In genomic region chr14:48754080-48754720, GRCm38 (mm10) we compare ENCODE assay signal across 15 mouse cellular contexts.
DNase-seq lines count a peak whose midpoint lies in the region; ATAC-seq and TF ChIP-seq lines count a peak whose summit lies in the region.
"Had no signal": no experiment of that assay in that cellular context is flagged by ENCODE, and none has a peak within 500 bp of the region (broad histone marks: within the 10 kb centered on the region; RNA-seq: fewer than 3 reads in every experiment).

No protein-coding gene starts in this region.

- H3K27ac ChIP-seq in forebrain, embryonic 10.5 days: peak overlapping the region; percentile 84
- no peak overlapping the region for H3K27ac ChIP-seq in forebrain, postnatal 0 days (ENCODE audit: low read depth, low read length)
- peak overlapping the region; percentile 75; the same call in 1 of the 2 replicates for H3K27ac ChIP-seq in forebrain, embryonic 11.5 days (ENCODE audit: low read depth, low read length)
- H3K27ac ChIP-seq in midbrain, embryonic 11.5 days (ENCODE audit: low read depth, low read length): peak overlapping the region; percentile 92
- H3K27ac ChIP-seq in neural tube, embryonic 14.5 days (ENCODE audit: low read depth, low read length): no peak overlapping the region
- H3K27ac ChIP-seq: embryonic facial prominence, embryonic 12.5 days; liver, embryonic 14.5 days had no signal

- H3K9ac ChIP-seq in forebrain, postnatal 0 days: no peak overlapping the region
- H3K9ac ChIP-seq in forebrain, embryonic 11.5 days (ENCODE audit: low read length): peak overlapping the region; percentile 21; the same call in 1 of the 2 replicates
- peak overlapping the region; percentile 51; the same call in 1 of the 2 replicates for H3K9ac ChIP-seq in midbrain, embryonic 11.5 days (ENCODE audit: low read length)
- H3K9ac ChIP-seq in neural tube, embryonic 14.5 days (replicated peaks; ENCODE audit: low read depth, low read length): no peak overlapping the region
- H3K9ac ChIP-seq: embryonic facial prominence, embryonic 12.5 days; liver, embryonic 14.5 days had no signal

- no peaks in the 10 kb centered on the region for H3K36me3 ChIP-seq in forebrain, embryonic 10.5 days (replicated peaks)
- H3K36me3 ChIP-seq in forebrain, postnatal 0 days (ENCODE audit: insufficient read depth): no peaks in the 10 kb centered on the region
- no peaks in the 10 kb centered on the region for H3K36me3 ChIP-seq in forebrain, embryonic 11.5 days (ENCODE audit: control insufficient read depth, insufficient read depth, low read length)
- H3K36me3 ChIP-seq in midbrain, embryonic 11.5 days (ENCODE audit: control insufficient read depth, insufficient read depth, low read length): no peaks in the 10 kb centered on the region
- no peaks in the 10 kb centered on the region for H3K36me3 ChIP-seq in neural tube, embryonic 14.5 days (ENCODE audit: control insufficient read depth, insufficient read depth, low read length)
- H3K36me3 ChIP-seq: embryonic facial prominence, embryonic 12.5 days had no signal

- 7% methylated on average over 11 of the region's 11 CpGs for WGBS in forebrain, embryonic 10.5 days
- WGBS in forebrain, postnatal 0 days: 11% methylated on average over 11 of the region's 11 CpGs
- 6% methylated on average over 11 of the region's 11 CpGs for WGBS in forebrain, embryonic 11.5 days
- 10% methylated on average over 11 of the region's 11 CpGs for WGBS in midbrain, embryonic 11.5 days
- WGBS in neural tube, embryonic 14.5 days: 8% methylated on average over 11 of the region's 11 CpGs

- no peaks in the 10 kb centered on the region for H3K9me3 ChIP-seq in forebrain, embryonic 10.5 days
- H3K9me3 ChIP-seq in forebrain, postnatal 0 days (ENCODE audit: low read length): no peaks in the 10 kb centered on the region
- no peaks in the 10 kb centered on the region; the same call in 1 of the 2 replicates for H3K9me3 ChIP-seq in forebrain, embryonic 11.5 days (ENCODE audit: control insufficient read depth, low read length)
- H3K9me3 ChIP-seq in midbrain, embryonic 11.5 days (ENCODE audit: control insufficient read depth, low read length): 0 out of 2 replicates have a peak, but pooled peaks cover under 1% of the 10 kb centered on the region
- no peaks in the 10 kb centered on the region for H3K9me3 ChIP-seq in neural tube, embryonic 14.5 days (ENCODE audit: control insufficient read depth, low read length)
- H3K9me3 ChIP-seq: embryonic facial prominence, embryonic 12.5 days had no signal

- peak; percentile 35 for DNase-seq in forebrain, embryonic 10.5 days (ENCODE audit: extremely low spot score, low spot score)
- no peak for DNase-seq in forebrain, postnatal 0 days
- DNase-seq in forebrain, embryonic 11.5 days (ENCODE audit: low spot score): peak; percentile 58
- DNase-seq in midbrain, embryonic 11.5 days (ENCODE audit: low spot score, missing footprints): peak; percentile 92
- no peak for DNase-seq in adrenal gland, adult (ENCODE audit: inconsistent age in 2 of 2, low spot score in 1 of 2)
- DNase-seq in gastrocnemius, postnatal 36 days: no peak
- DNase-seq in left cerebral cortex, postnatal 10 days (ENCODE audit: extremely low spot score in 1 of 2, low spot score in 2 of 2): no peak
- DNase-seq: cerebellum, adult 2 months; heart, postnatal 10 days; thymus, postnatal 14 days had no signal

- peaks cover 50% of the 10 kb centered on the region for H3K4me1 ChIP-seq in forebrain, embryonic 10.5 days
- no peaks in the 10 kb centered on the region for H3K4me1 ChIP-seq in forebrain, postnatal 0 days (ENCODE audit: insufficient read depth)
- peaks cover 31% of the 10 kb centered on the region for H3K4me1 ChIP-seq in forebrain, embryonic 11.5 days (replicated peaks; ENCODE audit: control insufficient read depth, insufficient read depth, low read length)
- H3K4me1 ChIP-seq in midbrain, embryonic 11.5 days (ENCODE audit: control insufficient read depth, insufficient read depth, low read length): peaks cover 46% of the 10 kb centered on the region
- H3K4me1 ChIP-seq in neural tube, embryonic 14.5 days (ENCODE audit: control insufficient read depth, insufficient read depth, low read length): peaks cover 14% of the 10 kb centered on the region; the same call in 1 of the 2 replicates

- intact Hi-C loops in gastrocnemius, postnatal 36 days (cut with DNase I): no loop called here
- intact Hi-C loops in left cerebral cortex, postnatal 10 days (cut with DNase I): no loop called here

- H3K4me3 ChIP-seq in forebrain, embryonic 10.5 days: peak overlapping the region; percentile 27
- H3K4me3 ChIP-seq in forebrain, postnatal 0 days (ENCODE audit: low read depth, low read length): no peak overlapping the region
- H3K4me3 ChIP-seq in forebrain, embryonic 11.5 days (ENCODE audit: low read depth, low read length): no peak overlapping the region
- H3K4me3 ChIP-seq in midbrain, embryonic 11.5 days (ENCODE audit: low read depth, low read length): no peak overlapping the region
- no peak overlapping the region for H3K4me3 ChIP-seq in neural tube, embryonic 14.5 days (ENCODE audit: low read depth, low read length)
- H3K4me3 ChIP-seq: embryonic facial prominence, embryonic 12.5 days had no signal

- ATAC-seq in forebrain, postnatal 0 days: no peak; the same call in 1 of the 2 replicates
- peak; percentile 58 for ATAC-seq in forebrain, embryonic 11.5 days (replicated peaks; ENCODE audit: low FRiP score)
- ATAC-seq in midbrain, embryonic 11.5 days (ENCODE audit: low FRiP score): peak; percentile 47
- peak; percentile 61; the same call in 1 of the 2 replicates for ATAC-seq in neural tube, embryonic 14.5 days (ENCODE audit: low read depth)
- ATAC-seq: activated CD4-positive, CD25-positive, alpha-beta regulatory T cell, adult 4 months; intestine, embryonic 16.5 days had no signal

- H3K27me3 ChIP-seq in forebrain, embryonic 10.5 days (ENCODE audit: poor library complexity, severe bottlenecking): peaks cover 67% of the 10 kb centered on the region
- H3K27me3 ChIP-seq in forebrain, postnatal 0 days (ENCODE audit: insufficient read depth, low read length): peaks cover 28% of the 10 kb centered on the region
- peaks cover 7% of the 10 kb centered on the region for H3K27me3 ChIP-seq in forebrain, embryonic 11.5 days (ENCODE audit: control insufficient read depth, insufficient read depth, low read length)
- no peaks in the 10 kb centered on the region for H3K27me3 ChIP-seq in midbrain, embryonic 11.5 days (ENCODE audit: control insufficient read depth, insufficient read depth, low read length)
- no peaks in the 10 kb centered on the region; the same call in 1 of the 2 replicates for H3K27me3 ChIP-seq in neural tube, embryonic 14.5 days (ENCODE audit: control insufficient read depth, insufficient read depth, low read length)

- H3K4me2 ChIP-seq in forebrain, postnatal 0 days (ENCODE audit: low read depth): no peak overlapping the region
- H3K4me2 ChIP-seq in forebrain, embryonic 11.5 days (ENCODE audit: low read depth, low read length, severe bottlenecking): peak overlapping the region; percentile 22; the same call in 1 of the 2 replicates
- H3K4me2 ChIP-seq in midbrain, embryonic 11.5 days: peak overlapping the region; percentile 32
- H3K4me2 ChIP-seq in neural tube, embryonic 14.5 days (ENCODE audit: low read depth, low read length): no peak overlapping the region
- H3K4me2 ChIP-seq: embryonic facial prominence, embryonic 12.5 days had no signal

- no peak for TF ChIP-seq CTCF in forebrain, postnatal 0 days (IDR thresholded peaks at IDR 0.05; ENCODE audit: low read depth)

Comparison
In these comparisons a context has a peak if more than half of its experiments do, and no peak if none do; other contexts are left out.
1. DNase-seq: peak in forebrain, embryonic 10.5 days (single experiment), forebrain, embryonic 11.5 days (single experiment) and midbrain, embryonic 11.5 days (single experiment); none in forebrain, postnatal 0 days (single experiment), adrenal gland, adult (0 of 2), gastrocnemius, postnatal 36 days (0 of 2) and left cerebral cortex, postnatal 10 days (0 of 2).
2. H3K27ac ChIP-seq: peak in forebrain, embryonic 10.5 days (single experiment), forebrain, embryonic 11.5 days (single experiment) and midbrain, embryonic 11.5 days (single experiment); none in forebrain, postnatal 0 days (single experiment) and neural tube, embryonic 14.5 days (single experiment).
3. H3K4me2 ChIP-seq: peak in forebrain, embryonic 11.5 days (single experiment) and midbrain, embryonic 11.5 days (single experiment); none in forebrain, postnatal 0 days (single experiment) and neural tube, embryonic 14.5 days (single experiment).
4. H3K9ac ChIP-seq: peak in forebrain, embryonic 11.5 days (single experiment) and midbrain, embryonic 11.5 days (single experiment); none in forebrain, postnatal 0 days (single experiment) and neural tube, embryonic 14.5 days (single experiment).